Mouse (Mus musculus) cerebellum, adult 2 months (tissue): ENCODE measurements around the gene Hibch.

Source experiments
- CTCF ChIP-seq: fragments of 200-500 bp; IDR thresholded peaks from 2 replicates; pipeline ENCODE4 v1.5.1; 2011; ENCODE audit warnings: low read depth, mild to moderate bottlenecking, control low read depth, low read length, moderate library complexity, borderline replicate concordance; ENCODE audit not compliant: insufficient read depth
- POLR2A ChIP-seq: fragments of 200-500 bp; IDR thresholded peaks from 2 replicates; pipeline ENCODE4 v1.6.1; 2011; ENCODE audit warnings: low read length, control low read depth, borderline replicate concordance; ENCODE audit not compliant: insufficient read depth

- no peak for TF ChIP-seq CTCF
- TF ChIP-seq POLR2A: no peak
These were observed 107.4 kb downstream of the Hibch start for GRCm38 (mm10) chr1:52952143-52952542.
